Mouse (Mus musculus): ENCODE data around the gene Abcd2. TPM values are rescaled to one million over a fixed set of nuclear protein-coding genes. Genes with fewer than 3 reads are reported as not detected.
A peak's percentile ranks its signal among the peaks of the same experiment; 100 is the strongest.

Gene Abcd2
- polyA plus RNA-seq, 1 experiment from 2014 or later = 3.4 TPM

DNA sequence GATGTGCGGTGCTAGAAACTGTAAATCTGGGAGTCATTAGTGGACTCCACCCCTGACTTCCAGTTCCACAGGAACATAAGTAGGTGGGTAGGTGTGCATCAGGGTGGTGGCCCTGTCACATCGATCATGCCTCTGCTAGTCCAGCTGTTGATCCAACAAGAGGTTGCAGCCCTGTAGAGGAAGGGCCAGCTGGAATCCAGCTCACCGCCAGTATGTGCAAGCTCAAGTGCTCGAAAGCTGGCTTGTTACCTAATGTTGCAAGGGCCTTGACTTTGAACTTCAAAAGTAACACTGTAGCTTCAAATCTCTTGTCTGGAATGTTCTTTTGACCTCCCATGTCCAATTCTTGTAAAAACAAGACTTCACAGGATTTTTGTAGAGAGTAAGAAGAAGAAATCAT, 67.0 kb downstream of the Abcd2 start:
- Histone ChIP-seq H3K27me3 (no peaks in the 10 kb centered on the region), H3K4me1 (0 out of 2 replicates have a peak, but pooled peaks cover 6% of the 10 kb centered on the region), H3K36me3 (no peaks in the 10 kb centered on the region), H3K4me2 (no peak overlapping the region), H3K9ac (no peak overlapping the region), H3K9me3 (replicated peaks) (no peaks in the 10 kb centered on the region), H3K4me3 (replicated peaks) (no peak overlapping the region), H3K27ac (no peak overlapping the region)
- WGBS = 44% methylated on average over 4 of the region's 4 CpGs
- 0 out of 2 replicates have a peak, but pooled peaks have one; percentile 62 for ATAC-seq (replicated peaks; ENCODE audit: low FRiP score)

DNA sequence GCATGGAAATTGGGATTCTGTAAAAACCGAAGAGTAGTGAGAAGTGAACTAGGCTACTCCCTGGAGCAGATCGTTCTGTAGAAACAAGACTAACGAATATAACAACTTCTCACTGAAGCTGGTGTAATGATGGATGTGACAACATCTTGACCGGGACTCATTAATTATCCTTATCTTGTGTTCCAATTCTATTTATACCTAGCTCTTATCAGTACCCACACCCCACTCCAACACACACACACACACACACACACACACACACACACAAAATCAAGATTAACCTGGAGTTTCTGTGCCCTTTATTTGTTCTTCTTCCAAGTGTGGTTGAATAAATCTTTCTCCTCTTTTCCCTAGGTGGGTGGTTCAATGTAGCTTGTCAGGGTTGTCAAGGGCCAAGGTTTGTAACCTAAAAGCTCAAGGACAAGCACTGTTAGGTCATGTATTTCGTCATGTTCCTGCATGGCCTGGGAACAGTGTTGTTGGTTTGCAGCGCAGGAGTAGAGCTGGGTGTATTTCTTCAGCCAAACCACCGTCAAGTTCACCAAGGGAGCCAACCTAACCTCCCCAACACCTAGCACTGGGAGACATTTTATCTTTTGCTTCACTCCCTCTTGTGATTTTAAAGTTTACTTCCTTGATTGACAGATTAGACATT, 78.9 kb downstream of the Abcd2 start:
- H3K4me2 ChIP-seq = no peak overlapping the region
- 76% methylated on average over 7 of the region's 7 CpGs for WGBS

DNA sequence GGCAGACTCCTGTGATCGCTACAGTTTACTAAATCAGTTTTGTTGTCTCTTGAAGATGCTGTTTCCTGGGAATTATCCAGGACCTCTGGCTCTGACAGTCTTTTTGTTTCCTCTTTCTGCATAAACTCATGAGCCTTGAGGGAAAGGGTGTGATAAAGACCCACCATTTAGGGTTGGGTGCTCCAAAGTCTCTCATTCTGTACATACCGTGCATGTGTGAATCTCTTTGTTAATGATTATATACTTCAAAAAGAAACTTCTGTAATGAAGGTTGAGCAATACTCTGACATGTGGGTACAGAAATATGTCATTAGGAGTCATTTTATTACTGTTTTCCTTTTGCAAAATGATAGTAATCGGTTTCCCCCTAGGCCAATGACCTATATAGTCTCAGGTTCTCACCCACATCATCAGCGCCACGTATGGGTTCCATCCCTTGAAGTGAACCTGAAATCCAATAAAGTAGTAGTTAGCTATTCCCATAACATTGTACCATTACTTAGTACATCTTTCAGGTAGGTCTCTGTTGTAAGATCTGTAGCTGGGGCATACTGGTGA, 83.4 kb downstream of the Abcd2 start:
- no peaks in the 10 kb centered on the region for H3K27me3 ChIP-seq
- no peak overlapping the region for H3K4me2 ChIP-seq
- H3K36me3 ChIP-seq = no peaks in the 10 kb centered on the region
- no peaks in the 10 kb centered on the region for H3K9me3 ChIP-seq (replicated peaks)
- WGBS = 90% methylated on average over 5 of the region's 5 CpGs
- H3K27ac ChIP-seq = no peak overlapping the region
- ATAC-seq (replicated peaks; ENCODE audit: low FRiP score) = no peak
- H3K4me1 ChIP-seq = no peaks in the 10 kb centered on the region
- no peak overlapping the region for H3K4me3 ChIP-seq (replicated peaks)
- no peak overlapping the region for H3K9ac ChIP-seq

More for the DNA sequence above, 78.9 kb downstream of the Abcd2 start:
- H3K9ac ChIP-seq = no peak overlapping the region
- no peaks in the 10 kb centered on the region for H3K36me3 ChIP-seq
- no peak for ATAC-seq (replicated peaks; ENCODE audit: low FRiP score)
- H3K4me1 ChIP-seq = no peaks in the 10 kb centered on the region
- no peaks in the 10 kb centered on the region for H3K9me3 ChIP-seq (replicated peaks)
- no peak overlapping the region for H3K27ac ChIP-seq
- H3K27me3 ChIP-seq = no peaks in the 10 kb centered on the region
- H3K4me3 ChIP-seq (replicated peaks) = no peak overlapping the region

GRCm38 (mm10) chr15:91104934-91105333, 86.7 kb downstream of the Abcd2 start:
- H3K27me3 ChIP-seq = no peaks in the 10 kb centered on the region
- no peak overlapping the region for H3K4me3 ChIP-seq (replicated peaks)
- no peaks in the 10 kb centered on the region for H3K36me3 ChIP-seq
- ATAC-seq (replicated peaks; ENCODE audit: low FRiP score) = no peak
- no peaks in the 10 kb centered on the region for H3K9me3 ChIP-seq (replicated peaks)
- H3K4me2 ChIP-seq = no peak overlapping the region
- H3K27ac ChIP-seq = no peak overlapping the region
- no peaks in the 10 kb centered on the region for H3K4me1 ChIP-seq
- H3K9ac ChIP-seq = no peak overlapping the region
- WGBS = 37% methylated on average over 3 of the region's 3 CpGs

DNA sequence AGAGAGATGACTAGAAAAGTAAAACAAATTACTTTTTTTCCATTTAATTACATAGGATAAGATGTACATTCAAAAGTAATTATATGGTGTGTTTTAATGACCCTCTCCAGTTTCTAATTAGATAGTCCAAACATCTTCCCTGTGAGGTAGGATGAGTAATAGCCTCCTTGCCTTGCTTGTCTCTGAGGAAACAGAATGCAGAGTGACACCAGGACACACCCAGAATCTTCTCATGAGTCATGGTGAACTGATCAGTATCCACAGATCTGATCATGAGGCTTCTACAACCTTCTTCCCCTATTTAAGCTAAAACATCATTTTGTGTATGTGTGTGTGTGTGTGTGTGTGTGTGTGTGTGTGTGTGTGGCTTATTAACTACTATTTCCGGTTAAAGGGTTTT, 87.3 kb downstream of the Abcd2 start:
- Histone ChIP-seq H3K36me3 (no peaks in the 10 kb centered on the region), H3K9ac (no peak overlapping the region), H3K27me3 (no peaks in the 10 kb centered on the region), H3K4me1 (no peaks in the 10 kb centered on the region), H3K4me2 (no peak overlapping the region), H3K27ac (no peak overlapping the region), H3K4me3 (replicated peaks) (no peak overlapping the region), H3K9me3 (replicated peaks) (no peaks in the 10 kb centered on the region)
- no peak for ATAC-seq (replicated peaks; ENCODE audit: low FRiP score)
- WGBS = 79% methylated on average over 1 of the region's 1 CpGs

DNA sequence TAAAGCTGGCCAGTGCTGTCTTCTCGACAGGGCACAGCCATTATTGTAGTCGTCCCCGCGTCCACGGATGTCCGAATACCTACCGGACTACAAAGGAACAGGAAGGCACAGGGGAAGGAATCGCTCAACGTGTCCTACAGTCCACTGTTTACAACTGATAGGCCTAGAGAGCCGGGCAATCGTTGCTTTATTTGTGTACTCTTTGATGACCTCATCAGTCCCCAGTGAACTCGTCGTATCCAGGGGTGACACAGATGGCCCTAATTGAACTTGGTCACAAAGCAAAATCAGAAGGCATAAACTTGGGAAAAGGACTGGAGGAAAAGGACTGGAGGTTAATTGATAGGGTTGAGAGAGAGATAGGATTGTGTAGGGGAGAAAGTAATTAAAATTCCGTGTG, 87.8 kb downstream of the Abcd2 start:
- no peaks in the 10 kb centered on the region for H3K27me3 ChIP-seq
- no peaks in the 10 kb centered on the region for H3K9me3 ChIP-seq (replicated peaks)
- no peaks in the 10 kb centered on the region for H3K36me3 ChIP-seq
- H3K4me2 ChIP-seq = no peak overlapping the region
- 67% methylated on average over 14 of the region's 14 CpGs for WGBS
- no peak for ATAC-seq (replicated peaks; ENCODE audit: low FRiP score)
- no peak overlapping the region for H3K4me3 ChIP-seq (replicated peaks)
- H3K9ac ChIP-seq = no peak overlapping the region
- no peaks in the 10 kb centered on the region for H3K4me1 ChIP-seq
- no peak overlapping the region for H3K27ac ChIP-seq

- Histone ChIP-seq H3K27ac (no peak overlapping the region), H3K9ac (no peak overlapping the region), H3K4me1 (no peaks in the 10 kb centered on the region), H3K27me3 (no peaks in the 10 kb centered on the region), H3K36me3 (no peaks in the 10 kb centered on the region), H3K9me3 (replicated peaks) (no peaks in the 10 kb centered on the region), H3K4me3 (replicated peaks) (no peak overlapping the region), H3K4me2 (no peak overlapping the region)
- ATAC-seq (replicated peaks; ENCODE audit: low FRiP score) = no peak
- WGBS = 91% methylated on average over 8 of the region's 8 CpGs
These were observed 88.3 kb downstream of the Abcd2 start for GRCm38 (mm10) chr15:91103305-91103704.

DNA sequence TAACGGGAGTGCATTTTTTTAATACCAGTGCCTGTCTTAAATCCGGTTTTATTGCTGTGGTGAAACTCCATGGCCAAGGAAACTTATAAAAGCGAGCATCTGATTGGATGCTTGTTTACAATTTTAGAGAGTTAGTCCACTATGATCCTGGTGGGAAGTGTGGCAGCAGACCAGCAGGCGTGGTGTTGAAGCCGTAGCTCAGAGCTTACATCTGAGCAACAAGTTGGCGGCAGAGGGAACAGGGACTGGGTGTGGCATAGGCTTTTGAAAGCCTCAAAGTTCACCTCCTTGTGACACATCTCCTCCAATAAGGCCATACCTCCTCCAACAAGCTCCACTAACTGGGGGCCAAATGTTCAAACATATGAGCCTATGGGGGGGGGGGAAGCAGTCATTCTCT, 95.0 kb downstream of the Abcd2 start:
- 86% methylated on average over 6 of the region's 6 CpGs for WGBS
- ATAC-seq (replicated peaks; ENCODE audit: low FRiP score) = no peak
- no peak overlapping the region for H3K4me2 ChIP-seq

More for the DNA sequence above, 95.0 kb downstream of the Abcd2 start:
- Histone ChIP-seq H3K36me3 (no peaks in the 10 kb centered on the region), H3K9ac (no peak overlapping the region), H3K9me3 (replicated peaks) (no peaks in the 10 kb centered on the region), H3K4me3 (replicated peaks) (no peak overlapping the region), H3K27me3 (no peaks in the 10 kb centered on the region), H3K27ac (no peak overlapping the region), H3K4me1 (peaks cover 6% of the 10 kb centered on the region; the same call in 1 of the 2 replicates)

Other genes starting within 250 kb of the Abcd2 start
- 7.4 and 8.2 TPM in 2 replicates for gene Kif21a, start 141.9 kb downstream of the Abcd2 start, polyA plus RNA-seq (2015; fragmentation: Nextera tagmentation; extraction: Ambion mirVana)
- 0.10 TPM in 1 of 2 replicates, not detected in the other for gene CN725425, start 7.7 kb upstream of the Abcd2 start, polyA plus RNA-seq (2015; fragmentation: Nextera tagmentation; extraction: Ambion mirVana)